Mouse (Mus musculus): ENCODE results near the gene Asic5.

DNA sequence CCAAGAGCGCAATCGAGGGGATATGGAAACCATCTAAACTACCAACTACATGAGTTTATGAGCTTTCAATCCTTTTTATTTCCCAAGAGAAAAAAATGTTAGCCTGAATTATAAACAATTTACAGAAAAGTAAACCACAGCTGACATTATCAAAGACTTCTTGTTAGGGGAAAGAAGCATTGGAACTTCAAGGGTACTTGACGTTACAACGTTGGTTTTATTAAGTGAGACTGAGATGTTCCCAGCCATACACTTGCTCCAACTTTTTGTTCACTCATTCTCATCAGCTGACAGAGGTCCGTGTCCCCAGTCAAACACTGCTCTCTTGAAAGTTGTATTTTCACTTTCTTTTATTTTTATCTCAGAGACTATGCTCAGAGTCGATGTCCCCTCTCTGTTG lies 61.6 kb downstream of the Asic5 start:
- TF ChIP-seq CTCF (IDR thresholded peaks at IDR 0.05; ENCODE audit: borderline replicate concordance, control insufficient read depth, extremely low read depth, insufficient read depth, low read length, poor library complexity): no peak
- TF ChIP-seq POLR2A (IDR thresholded peaks at IDR 0.05; ENCODE audit: control insufficient read depth, extremely low read depth, insufficient read depth, low read length, poor library complexity): no peak

Data from thymus, adult 2 months (tissue).